Mouse (Mus musculus): Measurements from ENCODE around the gene Actn1.

Actn1 gene

DNA sequence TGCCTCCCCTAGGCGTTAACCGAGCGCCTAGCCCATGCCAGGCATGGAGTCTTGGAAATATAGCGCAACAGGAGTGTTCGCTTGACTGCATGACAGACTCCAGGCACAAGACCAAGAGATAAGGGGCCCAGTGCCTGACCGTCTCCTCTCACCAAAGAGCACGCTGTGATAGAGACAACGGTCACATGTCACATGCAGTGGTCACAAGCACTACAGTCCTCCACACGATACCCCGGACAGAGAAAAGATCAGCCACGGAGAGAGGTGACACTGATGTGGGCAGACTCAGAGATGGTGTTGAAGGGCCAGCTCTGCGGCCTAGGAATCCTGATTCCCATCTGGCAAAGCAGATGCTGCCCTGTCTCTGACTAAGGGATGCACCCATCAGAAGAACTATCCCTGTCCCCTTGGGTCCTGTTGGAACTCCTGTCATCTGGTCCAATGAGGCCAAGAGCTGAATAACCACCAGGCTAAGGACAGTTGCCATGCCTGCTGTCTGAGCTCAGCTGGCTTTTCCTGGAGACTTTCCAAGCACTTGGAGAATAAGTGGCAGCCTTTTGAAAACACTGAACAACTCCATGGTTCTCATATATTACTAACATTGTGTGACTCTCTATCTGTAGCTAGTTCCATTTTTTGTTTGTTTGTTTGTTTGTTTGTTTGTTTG is 123.8 kb downstream of the Actn1 start:
- no peak for DNase-seq (ENCODE audit: extremely low spot score)

DNA sequence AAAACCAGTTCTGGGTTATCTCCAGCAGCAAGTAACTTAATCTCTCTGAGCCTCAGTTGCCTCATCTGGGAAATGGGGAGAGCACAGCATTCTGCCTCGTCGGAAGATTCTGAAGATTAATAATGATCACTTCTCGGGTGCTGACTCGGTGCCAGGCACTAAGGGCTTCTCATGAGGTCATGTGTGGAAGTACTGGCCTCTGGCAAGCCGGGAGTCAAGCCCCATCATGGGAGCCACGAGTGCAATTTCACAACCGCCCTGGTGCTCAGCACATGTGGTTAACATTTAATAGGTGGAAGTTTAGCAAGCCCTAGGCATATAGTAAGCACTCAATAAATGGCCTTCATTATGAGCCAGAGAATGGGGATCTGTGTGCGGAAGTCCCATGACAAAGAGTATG is 125.0 kb downstream of the Actn1 start:
- no peak for DNase-seq (ENCODE audit: extremely low spot score)

DNA sequence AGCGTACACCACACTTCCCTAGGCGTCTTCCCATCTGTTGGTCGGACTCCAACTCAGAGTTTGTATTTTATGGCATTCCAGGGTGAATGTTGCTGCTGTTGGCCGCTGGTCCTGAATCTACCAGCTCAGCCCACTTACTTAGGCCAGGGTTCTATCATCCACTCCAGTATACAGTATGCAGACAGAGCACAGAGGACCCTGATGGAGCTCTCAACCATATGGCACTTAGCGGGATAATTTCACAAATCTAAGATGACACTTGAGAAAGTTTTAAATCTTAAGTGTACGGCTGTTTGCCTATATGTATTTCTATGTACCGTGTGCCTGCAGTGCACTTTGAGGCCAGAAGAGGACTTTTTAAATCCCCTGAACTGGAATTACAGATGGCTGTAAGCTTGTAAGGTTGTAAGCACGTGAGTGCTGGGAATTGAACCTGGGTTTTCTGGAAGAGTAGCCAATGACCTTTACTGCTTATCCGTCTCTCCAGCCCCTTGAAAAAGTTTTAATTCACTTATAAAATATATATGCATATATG is 127.1 kb downstream of the Actn1 start:
- DNase-seq (ENCODE audit: extremely low spot score): no peak

DNA sequence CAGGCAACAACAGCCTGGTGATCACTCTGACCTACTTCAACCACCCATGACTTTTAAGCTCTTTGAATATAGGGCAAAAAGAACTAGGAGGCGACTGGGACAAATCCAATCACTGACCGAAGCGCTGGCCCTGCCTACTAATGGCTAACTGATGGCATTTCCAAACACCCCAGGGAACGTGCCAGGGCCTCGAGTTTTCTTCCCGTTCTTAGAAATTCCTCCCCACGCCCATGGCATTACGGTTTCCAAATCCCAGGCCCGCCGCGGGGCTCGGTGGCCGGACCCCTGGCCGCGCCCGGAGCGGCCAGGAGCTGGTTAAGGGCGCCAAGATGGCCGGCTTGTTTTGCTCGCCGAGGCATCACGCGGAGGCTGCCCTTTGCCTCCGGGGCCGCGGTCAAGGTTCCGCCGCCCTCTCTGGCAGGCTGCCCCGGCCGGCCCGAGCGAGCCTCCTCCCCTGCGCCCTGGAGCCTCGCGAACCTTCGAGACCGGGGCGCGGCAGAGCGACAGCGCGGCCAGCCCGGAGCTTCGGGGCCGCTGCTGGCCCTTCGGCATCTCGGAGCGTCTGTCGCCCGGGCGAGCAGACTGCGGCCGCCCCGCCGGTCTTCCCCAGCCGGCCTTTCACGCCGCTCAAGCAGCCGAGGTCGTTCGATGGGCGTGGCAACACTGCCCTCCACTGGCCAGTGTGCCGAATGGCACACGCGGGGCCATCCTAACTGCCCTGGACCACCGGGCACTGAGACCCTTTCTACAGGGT is 127.7 kb downstream of the Actn1 start:
- peak; percentile 92 for DNase-seq (ENCODE audit: extremely low spot score)

DNA sequence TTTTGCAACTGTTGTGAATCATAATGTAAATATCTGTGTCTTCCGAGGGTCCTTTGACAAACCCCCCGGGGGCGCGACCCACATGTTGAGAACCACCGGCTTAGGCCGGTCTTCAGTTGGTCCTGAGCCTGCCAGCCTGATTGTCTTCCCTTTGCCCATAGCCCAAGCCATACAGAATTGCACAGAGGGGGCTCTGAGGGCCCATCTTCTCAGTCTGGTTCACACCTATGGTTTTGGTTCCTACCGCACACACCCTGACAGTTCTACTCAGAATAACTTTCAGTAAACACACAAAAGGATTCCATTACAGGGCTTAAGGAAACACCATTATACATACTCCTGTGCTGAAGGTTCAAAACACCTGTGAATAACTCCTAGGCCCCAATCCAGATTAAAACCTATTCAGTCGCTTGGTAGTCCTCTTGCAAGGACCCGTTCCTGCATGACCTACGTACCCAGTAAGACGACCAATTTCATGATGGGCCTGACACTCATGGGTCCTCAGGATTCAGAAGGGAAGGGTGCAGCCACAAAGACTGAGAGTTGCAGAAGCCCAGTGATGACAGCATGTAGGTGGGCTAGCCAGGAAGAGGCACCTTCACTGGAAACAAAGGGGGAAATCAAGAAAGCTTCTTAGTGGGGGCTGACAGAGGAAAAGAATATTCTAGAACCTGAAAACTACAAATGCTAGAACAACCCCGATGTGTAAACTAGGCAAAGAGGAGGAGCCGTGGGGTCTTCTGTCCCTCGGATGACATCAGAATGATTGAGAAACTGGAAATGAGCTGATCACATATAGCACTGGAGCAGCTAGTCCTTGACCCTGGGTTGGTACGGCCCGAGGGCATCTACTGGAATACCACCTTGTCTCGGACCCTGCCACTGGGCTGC is 128.6 kb downstream of the Actn1 start:
- no peak for DNase-seq (ENCODE audit: extremely low spot score)

DNA sequence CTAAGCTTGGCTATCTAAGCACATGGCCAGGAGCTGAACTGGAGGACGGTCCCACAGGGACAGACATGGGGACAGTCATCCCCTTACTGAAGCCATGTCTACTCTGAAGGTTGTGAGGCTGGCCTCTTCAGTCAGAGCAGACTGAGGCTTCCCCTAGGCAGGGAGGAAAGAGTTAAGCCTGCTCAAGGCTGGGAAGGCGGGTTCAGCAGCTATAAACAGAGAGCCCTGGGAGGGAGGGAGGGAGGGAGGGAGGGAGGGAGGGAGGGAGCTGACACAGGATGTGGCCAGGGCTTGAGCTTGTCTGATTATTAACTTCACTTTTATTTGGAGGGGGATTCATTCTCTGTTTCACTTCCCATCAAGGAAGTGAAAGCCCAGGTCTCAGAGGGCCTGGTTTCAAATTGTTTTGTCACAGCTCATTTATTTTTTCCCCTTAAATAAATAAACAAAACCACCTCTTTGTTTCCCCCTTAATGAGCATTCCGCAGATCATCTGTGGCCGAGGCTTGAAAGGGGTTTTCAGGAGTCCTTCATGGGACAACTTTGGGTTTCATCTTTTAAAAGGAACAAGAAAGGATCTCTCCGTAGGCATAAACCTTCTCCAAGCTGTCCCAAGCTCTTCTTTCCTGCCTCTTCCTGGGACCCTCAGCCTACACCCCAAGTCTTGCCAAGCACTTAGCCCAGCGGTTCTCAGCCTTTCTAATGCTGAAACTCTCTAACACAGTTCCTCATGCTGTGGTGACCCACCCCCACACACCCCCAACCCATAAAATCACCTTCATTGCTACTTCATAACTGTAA is 129.4 kb downstream of the Actn1 start:
- peak; percentile 68 for DNase-seq (ENCODE audit: extremely low spot score)

DNA sequence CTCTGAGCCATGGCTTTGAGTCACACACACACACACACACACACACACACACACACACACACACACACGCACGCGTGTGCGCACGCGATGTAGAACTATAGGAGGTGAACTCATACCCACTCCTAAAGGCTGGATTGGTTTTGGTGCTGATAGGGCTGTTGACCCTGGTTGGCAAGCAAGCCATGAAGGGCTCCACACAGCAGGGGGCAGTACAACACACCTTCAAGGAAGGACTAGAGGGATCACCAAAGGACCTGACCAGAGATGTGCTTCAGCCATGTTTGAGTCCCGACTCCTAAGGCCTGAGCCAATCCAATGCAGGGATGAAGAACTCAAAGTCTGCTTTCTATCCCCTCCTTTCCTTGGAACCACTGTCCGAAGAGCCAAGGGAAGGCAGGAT is 130.6 kb downstream of the Actn1 start:
- DNase-seq (ENCODE audit: extremely low spot score): no peak

DNA sequence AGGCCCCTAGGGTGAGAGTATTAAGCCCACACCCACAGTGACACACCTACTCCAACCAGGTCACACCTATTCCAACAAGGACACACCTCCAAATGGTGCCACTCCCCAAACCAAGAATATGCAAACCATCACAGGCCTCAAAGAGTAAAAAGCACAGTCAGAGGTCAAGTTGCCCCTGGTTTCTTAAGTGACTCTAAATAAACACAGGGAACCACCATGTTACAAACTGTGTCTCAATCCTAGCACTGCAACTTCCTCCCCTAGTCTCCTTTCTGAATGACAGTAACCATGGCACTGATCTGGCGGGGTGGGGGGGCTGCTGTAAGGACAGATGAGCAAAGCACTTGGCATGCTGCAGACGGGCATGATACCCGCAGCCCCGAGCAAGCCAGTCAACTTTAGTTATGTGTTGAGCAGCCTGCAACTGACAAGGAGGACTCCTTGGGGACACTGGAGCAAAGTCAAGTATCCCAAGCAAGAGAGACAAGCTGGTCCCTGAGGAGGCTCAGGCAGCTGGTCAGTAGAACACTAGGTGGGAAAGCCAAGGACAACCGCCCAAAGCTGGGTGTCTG is 132.9 kb downstream of the Actn1 start:
- no peak for DNase-seq (ENCODE audit: extremely low spot score)

DNA sequence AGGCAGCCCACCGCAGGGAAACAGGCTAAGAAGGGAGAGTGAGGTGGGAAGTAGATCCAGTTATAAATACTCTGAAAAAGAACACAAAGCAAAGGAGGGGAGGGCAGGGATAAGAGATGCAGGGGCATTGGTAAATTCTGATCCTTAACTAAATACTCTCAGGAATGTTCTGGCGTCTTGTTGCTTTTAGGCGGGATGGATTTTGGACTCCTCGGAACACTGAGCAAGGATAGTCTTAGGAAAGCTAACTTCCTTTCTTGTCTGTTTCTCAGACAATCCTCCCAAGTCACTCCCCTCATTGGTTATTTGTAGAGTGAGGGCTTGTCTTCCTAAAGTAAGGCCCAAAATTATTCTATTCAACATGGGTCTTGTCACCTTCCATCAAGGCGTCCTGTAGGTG is 134.9 kb downstream of the Actn1 start:
- DNase-seq (ENCODE audit: extremely low spot score): no peak

DNA sequence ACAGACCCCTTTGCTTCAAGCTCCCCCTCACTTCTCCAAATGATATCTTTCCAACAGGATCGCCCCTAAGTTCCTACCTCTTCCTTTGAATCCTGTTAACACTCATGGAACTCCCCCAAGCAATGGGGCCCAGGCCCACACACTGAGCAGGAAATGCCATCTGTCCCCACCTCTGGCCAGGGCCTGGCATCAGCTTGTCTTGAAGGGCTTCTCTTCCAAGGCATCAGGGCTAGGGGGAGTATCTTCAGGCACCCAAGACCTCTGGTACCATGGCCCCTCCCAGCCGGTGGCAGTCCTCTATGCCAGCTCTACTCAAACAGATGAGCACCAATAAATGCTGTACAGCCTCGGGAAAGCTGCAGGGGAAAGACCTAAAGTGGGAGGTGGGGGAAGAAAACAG is 135.4 kb downstream of the Actn1 start:
- no peak for DNase-seq (ENCODE audit: extremely low spot score)

DNA sequence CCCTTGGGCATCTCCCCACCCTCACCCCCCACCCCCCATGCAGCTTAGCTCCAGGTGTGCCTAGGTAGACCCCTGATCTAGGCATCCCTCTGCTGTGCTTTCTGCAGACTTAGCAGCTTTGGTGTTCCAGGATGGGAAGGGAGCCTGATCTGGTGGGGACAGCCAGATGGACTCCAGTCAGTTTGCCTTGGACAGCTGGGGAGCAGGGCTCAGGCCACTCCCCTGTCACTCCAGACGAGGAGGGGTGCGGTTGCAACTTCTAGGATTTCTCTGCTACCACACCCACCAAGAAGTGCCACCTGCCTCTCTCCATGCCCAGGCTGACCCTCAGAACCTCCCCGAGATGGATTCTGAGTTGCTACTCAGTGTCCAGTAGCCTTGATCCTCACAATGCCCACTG is 136.0 kb downstream of the Actn1 start:
- DNase-seq (ENCODE audit: extremely low spot score): no peak

DNA sequence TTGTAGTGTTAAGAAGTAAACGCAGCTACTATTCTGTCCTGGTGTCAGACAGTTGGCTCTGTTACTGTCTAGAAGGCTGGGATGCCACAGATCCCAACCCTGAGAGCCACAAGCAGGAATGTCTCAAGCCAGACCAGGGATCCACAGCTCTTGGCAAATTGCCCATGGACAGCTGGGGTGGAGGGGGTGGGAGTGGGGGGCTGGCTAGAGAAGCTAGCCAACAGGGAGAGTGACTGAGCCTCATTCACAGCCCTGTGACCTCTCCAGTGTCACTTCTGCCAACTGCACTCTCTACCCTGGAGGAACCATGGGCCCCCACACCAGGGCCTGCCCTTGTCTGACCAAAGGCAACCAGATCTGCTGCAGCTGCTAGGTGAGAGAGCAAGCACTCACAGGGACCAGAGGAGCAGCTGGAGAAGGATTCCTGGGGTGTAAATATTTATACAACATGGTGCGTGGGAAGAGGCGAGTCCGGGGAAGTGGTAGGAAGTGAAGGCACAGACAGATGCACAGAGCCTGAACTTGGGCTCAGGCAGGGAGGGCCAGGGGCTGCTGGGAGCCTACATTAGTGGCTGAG is 136.9 kb downstream of the Actn1 start:
- DNase-seq (ENCODE audit: extremely low spot score): no peak

DNA sequence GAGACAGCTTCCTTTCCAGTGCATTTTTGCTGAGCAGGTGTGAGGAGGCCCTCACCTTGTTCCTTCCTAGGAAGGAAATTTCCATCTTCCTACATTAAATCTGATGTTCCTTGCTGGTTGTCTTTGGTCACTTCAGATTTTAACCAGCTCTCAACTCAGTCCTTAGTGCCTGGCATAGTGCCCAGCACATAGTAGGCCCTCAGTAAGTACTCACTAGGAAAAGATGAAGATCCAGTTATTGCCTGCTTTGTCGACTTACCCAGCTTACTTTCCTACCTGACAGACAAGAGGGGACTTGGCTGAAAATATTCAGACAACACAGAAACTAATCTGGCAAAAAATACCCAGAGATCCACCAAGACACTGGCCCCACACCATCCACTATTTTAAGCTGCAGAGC is 138.7 kb downstream of the Actn1 start:
- no peak for DNase-seq (ENCODE audit: extremely low spot score)

DNA sequence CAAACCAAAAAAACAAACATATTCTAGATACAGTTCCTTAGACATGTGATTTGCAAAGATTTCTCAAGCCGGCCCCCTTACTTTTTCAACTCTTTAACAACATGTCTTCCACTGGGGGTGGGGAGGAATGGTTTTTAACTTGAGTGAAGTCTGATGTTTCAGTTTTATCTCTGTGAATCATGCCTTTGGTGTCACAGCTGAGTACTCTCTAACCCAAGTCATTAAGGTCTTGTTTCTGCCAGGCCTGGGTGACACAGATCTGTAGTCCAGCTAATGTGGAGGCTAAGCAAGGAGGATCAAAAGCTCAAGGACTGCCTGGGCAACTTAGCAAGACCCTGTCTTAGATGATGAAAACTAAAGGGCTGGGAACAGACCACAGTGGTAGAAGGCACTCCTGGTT is 141.6 kb downstream of the Actn1 start:
- DNase-seq (ENCODE audit: extremely low spot score): no peak

All from embryo, embryonic 9.5 days (tissue).